Mouse (Mus musculus) adrenal gland, adult 8-10 months (tissue): Measurements from ENCODE around the gene Fam241a. TPM values are rescaled to one million over a fixed set of nuclear protein-coding genes. Genes with fewer than 3 reads are reported as not detected.

Source experiments
- DNase-seq: peaks from one replicate; pipeline ENCODE4 v3.0.0; 2022
- total RNA-seq, 4 experiments: library from RNA; stranded (reverse); gene quantifications; 2 replicates each; pipeline ENCODE4 v1.2.4; 2022

Fam241a gene
- total RNA-seq, 4 experiments from 2014 or later = 3.0 to 5.2 (median 3.3) TPM

DNA sequence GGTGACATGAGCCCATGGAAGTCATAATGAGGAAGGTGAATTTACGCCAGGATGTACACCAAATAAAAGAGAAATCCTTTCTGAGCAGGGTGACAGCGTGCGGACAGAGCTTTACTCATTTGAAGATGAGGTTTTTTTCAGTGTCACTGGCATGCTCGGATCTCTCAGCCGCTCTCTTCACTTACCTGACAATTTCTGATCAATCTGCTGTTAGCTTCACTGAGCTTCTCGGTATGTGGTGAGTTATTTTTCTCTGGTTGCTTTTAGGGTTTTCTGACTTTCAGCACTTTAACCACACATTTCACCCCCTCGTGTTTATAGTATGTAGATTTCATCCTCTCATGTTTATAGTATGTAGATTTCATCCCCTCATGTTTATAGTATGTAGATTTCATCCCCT is 21.1 kb downstream of the Fam241a start:
- DNase-seq = no peak

DNA sequence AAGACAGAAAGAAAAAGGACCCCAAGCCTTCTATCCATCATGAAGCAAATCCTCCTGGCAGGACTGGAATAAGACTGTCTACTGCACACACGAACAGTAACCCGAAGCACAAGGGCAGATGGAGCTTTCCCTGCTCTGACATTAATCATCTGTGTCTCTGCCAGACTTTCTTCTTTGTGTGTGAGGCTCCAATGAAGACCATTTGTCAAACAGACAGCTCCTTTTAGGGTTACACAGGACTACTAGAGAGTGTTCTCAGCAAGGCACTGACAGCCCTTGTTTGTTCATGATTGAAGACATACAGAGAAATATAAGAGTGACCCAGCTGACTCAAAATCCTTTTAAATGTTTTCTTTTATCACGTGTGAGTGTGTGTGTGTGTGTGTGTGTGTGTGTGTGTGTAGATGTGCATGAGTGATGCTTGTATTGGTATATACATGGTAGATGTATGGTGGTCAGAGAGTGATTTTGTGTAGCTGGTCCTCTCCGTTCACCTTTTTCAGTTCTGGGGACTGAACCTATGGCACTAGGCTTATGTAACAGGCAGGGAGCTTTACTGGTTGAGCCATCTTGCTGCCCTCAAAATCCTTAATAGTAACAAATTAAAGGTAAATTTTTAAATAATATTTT is 21.8 kb downstream of the Fam241a start:
- DNase-seq = no peak

DNA sequence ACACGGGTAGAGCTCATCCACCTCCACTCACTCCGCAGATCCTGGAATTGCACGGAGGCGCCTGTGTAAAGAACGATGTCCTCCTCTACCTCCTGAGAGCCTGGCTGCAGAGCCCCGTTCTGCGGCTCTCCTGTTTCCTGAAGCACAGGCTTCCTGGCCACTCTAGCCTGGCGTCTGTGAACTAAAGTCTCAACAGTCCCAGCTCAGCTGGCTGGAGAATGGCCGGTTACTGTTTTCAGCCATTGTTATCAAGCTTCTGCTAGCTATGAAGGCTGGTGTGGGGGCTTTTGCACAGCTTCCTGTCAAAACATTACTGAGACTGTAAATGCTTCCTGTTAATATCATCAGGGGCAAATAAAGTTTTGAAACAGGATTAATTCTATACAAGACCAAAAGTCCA is 24.5 kb downstream of the Fam241a start:
- no peak for DNase-seq

DNA sequence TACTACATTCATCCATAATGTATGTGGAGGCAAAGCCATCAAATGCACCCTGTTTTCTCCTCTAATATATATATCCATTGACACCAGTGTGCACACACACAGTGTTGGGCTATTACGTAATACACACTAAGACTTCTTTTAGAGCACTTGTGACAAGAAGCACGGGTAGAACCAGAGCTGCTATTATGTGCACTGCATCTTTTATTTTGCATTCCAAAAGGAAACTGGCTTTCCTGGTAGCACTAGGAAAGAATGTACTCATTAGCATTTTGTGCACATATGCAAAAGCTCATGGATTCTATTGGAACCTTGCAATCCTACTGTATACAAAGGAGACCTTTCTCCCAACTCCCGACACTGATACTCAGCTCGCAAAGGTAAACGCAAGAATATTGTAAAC is 27.2 kb downstream of the Fam241a start:
- DNase-seq = no peak

DNA sequence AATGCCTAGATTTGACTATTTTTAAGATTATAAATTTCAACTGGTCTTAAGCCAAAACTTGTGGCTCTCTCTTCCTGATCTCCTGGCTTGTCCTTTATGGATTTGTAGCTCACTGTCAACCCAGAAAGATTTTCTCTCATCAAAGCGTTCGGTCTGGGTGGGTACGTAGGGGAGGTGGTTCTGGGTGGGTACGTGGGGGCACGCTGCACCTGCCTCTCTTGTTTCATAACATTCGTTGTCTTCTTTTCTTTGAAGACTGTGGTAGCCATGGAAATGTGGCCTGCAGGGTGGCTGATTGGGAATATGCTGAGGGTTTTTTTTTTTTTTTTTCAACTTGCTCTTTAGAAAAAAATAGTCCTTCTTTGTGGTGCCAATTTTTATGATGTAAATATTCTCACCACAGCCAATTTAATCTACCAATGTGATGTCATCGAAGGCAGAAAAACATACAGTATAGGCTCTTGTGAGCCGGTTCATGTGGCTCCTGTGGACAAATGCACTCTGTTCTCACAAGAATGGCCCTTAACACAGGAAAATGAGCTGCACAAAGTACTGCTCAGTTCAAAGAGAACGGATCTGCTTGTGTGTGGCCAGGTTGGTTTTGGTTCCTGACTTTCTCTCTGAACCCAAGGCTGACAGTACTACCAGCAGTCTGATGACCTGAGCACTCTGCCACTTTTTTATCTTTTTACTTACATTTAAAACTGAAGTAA is 27.9 kb downstream of the Fam241a start:
- no peak for DNase-seq

DNA sequence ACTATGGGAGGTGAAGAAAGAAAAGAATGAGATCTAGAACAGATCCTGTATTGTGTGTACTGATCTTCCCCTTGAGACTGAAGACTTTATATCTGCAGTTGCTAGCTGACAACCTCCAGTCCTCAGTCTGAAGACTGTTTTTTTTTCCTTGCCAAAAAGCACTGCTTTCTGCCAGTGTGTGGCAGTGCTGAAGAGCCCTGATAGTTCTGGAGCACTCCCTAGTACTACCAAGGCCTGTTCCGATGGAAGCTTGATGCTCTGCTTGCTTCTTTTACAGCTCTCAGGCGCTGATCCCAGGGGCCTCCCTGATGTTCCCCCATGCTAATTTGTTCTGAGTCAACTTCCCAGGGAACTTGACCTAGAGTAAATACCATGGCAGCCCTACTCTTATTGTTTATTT is 31.9 kb downstream of the Fam241a start:
- no peak for DNase-seq

DNA sequence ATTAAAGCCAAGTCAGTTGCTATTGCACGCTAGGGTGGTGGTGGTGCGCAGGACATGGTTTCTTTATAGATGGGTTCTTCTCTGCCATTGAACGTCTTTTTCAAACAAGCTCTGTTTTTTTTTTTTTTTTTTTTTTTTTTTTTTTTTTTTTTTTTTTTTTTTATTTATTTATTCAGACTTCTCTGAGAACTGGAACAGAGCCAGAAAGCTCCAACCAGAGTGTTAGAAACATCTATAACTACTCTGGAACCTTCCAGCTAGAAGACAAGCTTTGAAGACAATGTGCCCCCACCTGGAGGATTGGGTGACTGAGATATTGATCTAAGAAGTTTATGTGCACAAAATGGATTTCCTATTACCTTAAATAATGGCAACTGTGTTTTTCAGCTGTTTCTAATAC is 32.6 kb downstream of the Fam241a start:
- no peak for DNase-seq

DNA sequence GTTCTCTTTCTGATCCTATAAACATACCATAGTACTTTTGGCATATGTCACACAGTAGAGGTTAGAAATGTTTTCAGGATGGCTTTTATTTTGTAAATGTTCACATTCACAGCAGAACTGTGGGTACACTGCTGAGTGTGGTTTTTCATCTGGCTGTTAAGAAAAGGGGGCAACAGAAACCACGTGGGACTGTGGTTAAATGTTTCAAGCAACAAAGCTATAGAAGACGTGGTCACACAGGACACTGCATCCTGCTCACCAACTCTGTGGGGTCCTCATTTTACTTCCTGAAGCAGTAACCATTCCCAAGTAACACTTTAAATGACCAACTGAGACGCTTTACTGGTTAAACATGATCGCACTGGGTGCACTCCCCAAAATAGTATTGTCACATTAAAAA is 33.6 kb downstream of the Fam241a start:
- no peak for DNase-seq

DNA sequence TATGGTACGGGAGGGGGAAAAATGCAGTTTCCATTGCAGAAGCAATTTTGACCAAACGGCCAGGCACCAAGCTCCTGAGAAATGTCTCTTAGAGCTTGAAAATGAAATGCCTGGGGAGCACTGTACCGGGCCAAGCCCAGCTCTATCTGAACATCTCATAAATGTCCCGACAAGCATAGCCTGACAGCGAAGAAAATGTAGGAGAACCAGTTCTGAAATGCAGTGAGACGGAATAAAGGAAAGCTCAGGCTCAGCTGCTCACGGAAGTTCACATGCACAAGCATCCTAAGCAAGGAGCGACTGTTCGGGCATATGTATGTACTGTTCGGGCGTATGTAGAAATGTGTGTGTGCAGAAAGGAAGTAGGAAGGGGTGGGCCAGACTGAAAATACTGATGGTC is 34.8 kb downstream of the Fam241a start:
- DNase-seq = no peak

DNA sequence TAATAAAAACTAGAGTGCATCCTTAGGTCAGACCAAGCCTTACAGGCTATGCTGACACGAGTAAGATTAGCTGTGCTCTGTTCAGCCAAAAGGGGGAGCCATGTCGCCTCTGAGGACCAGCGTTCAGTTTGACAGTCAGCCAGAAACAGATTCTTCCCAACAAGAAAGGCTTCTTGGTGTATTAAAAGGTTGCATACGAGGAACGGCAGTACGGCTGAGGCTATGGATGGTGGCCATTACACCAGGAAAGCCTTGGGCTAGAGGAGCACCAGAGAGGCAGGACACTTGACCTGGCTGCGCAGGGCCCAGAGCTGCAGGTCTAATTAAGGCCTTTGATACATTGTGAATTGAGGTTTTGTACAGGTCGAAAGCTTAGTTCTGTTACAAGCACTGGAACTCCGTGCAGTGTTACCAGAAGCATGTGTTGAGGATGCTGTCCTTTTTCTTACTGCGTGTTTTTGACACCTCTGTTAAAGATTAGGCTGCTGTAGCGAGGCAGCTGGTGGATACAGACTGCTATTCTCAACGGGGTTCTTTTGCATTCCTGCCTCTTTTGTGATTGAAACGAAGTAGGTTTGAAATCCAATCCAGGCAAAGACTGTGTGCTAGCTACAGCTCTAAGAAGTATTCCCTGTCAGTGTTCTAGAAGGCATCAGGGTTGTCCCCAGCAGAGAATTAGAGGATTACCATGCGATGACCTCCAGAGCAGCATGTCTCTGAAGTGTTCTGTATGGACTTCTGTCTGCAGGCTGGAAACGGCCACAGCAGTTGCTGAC is 42.5 kb downstream of the Fam241a start:
- peak; percentile 28 for DNase-seq

DNA sequence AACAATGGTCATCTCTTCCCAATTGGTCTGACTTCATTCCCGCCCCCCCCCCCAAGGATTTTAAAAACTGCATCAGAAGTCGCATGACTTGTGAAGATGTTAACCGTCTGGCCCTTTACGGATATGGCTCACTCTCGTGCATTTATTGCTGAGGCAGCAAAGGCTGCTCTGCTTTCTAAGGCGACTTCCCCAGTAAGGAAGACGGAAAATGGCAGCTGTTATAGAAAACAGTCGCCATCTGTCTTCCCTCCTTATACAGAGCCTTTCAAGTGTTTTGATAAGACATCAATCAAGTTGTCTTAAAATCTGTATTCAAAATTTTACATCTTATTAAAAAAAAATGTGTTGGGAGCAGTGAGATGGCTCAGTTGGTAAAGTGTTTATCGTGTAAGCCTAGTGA is 43.4 kb downstream of the Fam241a start:
- no peak for DNase-seq

DNA sequence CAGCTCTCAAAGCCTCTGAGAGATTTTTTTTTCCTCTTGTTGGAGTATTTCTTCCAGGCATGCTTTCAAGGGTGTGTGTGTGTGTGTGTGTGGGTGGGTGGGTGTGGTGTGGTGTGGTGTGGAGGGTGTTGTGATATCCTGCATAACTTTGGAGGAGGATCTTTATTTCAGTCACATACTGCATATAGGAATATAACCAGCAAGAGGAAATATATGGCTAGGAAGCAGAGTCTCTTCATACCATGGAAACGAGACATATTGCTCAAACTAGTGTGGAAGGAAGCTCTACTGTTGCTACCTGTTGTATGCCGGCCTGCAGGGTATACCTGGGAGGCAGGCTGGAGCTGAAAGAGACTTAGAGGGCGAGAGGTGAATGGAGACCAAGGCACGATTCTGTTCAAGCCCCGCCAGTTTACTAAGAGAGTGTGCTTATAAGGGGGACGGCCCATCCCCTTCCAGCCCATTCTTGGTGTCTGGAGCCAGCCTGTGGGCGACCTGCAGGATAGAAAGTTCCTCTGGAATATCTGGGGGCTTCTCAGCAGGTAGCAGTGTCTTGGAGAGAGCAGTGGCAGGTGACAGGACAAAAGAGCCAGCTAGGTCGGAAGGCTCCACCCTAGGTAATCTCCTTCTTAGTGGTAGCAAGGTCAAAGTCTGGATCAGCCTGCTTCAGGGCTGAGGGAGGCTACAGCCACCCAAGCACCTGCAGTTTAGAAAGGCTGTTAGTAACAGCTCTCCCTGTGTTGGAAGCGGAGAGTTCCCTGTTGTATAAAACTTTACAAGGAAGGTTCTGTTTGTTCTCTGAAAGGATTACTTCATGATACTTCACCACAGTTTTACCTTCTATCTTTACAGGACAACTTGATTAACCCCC is 45.1 kb downstream of the Fam241a start:
- no peak for DNase-seq

DNA sequence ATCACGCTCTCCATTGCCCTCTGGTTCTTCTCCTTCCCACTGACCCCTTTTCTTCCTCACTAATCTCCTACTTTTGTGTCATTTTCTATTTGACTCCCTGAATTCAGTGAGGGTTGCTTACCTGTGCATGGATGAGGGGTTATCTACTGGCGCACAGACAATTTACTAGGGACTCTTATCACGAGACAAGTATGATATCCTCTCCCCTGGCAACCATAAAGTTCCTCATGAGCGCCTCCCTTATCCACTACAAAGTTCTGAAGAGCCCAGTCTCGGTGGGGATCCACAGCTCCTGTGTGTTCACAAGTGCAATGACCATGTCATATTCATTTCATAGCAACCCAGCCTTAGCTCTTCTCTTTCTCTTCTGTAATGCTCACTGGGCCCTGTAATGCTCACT is 46.2 kb downstream of the Fam241a start:
- DNase-seq = no peak

DNA sequence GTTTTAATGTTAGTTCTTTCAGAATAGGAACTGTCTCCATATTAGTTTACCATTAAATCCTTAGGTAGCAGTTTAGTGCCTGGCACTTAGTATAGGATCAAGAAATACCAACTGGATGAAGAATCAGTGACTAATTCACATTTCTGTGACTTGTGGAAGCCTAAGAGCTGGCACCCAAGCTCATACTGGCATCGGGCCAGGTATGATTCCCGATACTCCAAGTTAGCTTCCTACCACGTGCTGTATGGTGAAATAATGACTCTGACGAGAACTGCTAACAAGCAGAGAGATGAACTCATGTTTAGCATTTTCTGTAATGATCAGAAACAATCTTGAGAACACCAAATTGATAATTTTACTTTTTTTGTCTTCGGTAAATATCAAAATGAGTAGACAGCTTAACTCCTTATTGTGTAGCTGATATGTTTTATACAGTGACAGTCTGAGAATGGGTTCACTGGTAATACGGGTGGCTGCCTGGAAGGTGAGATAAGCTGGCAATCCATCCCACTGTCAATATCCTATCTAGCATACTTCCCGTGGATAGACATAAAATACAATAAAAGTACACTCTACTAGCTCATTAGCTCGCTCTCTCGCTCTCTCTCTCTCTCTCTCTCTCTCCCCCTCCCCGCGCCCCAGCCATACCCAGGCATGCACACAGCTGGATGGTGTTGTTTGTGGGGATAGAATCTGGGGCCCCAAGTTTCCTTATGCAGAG is 47.9 kb downstream of the Fam241a start:
- peak; percentile 25 for DNase-seq

DNA sequence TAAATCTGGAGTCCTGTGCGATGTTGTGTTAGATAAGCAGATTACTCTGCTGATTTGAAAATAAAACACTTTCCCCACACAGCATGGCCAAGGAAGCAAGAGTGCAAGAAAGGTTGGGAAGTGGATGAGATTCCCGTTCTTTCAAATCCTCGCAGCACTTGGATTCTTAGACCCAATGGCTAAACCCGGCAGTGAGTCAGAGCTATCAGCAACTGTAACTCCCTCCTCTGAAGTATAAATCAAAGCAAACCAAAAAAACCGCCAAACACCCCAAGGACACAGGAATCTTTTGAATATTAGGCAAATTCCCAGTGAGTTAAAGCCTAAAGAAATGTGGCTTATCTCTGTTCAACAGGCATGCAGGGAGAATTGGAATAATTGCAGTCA is 52.2 kb downstream of the Fam241a start:
- DNase-seq = peak; percentile 20

DNA sequence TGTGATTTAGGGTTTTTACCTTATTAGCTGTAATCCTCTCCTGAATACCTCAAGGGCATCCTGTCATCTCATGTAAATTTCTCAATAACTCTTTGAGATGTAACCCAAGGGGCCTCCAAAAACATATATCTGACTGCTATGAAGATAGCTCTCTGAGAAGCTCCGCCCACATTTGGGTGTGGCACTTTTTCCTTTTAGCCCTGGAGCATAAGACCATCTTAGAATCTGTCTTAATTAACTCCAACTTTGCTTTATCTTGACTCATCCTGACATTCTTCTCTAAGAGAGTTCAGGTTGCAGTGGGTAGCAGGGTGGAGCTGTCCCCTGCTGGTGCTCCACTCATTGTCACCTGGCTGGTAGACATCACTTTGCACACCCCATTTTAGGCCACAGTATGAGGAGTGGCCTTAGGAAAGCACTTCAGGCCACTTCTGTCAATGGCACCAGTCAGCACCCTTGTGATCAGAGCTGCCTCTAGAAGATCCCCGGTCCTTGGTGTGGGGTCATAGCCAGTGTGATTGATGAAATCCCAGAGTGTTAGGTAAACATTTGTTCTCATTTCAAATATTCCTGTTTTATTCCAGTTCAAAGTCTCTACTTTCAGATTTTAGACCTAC is 52.7 kb downstream of the Fam241a start:
- no peak for DNase-seq

DNA sequence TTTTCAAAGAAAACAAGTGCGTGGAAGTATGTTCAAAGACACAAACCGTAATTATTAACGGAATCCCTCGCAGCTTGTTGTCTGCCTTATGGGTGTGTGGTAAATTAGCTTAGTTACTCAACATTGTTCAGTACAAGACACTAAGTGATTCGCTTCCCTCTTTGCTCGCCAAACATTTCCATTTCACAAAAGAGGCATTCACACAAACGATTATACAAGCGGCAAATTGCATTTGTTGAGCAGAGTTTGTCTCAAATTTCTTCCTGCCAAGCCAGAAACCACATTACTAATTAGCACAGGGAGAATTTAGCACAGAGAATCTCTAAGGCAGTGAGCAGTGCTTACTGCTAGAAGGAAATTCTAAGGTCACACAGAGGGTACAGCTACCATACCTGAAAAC is 54.2 kb downstream of the Fam241a start:
- DNase-seq = no peak

DNA sequence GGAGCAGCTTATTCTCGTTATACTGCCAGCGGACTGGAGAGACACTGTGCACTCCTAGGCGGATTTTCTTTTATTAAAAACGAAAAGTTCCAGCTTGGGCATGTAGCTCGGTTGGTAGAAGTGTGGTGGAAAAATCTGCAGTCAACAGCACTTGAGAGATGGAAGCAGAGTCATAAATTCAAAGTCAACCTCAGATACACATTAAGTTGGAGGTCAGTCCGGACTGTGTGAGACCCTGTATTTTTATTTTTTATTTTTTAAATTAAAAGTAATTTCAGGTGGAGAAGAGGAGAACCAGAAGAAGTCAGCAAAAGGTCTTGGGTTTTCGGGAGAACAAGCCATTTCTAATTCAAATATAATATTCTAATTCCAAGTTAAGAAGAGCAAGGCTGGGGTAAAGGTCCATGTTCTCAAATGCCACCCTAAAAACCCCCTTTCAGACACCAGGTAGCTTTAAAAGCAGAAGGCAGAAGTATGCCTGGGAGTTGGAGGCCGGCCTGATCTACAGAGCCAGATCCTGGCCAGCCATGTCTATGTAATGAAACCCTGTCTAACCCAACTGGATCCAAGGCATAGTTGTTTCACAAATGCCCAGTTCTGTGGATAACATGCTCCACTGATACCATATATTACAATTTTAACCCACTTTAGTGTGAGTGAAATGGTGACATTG is 58.0 kb downstream of the Fam241a start:
- no peak for DNase-seq

DNA sequence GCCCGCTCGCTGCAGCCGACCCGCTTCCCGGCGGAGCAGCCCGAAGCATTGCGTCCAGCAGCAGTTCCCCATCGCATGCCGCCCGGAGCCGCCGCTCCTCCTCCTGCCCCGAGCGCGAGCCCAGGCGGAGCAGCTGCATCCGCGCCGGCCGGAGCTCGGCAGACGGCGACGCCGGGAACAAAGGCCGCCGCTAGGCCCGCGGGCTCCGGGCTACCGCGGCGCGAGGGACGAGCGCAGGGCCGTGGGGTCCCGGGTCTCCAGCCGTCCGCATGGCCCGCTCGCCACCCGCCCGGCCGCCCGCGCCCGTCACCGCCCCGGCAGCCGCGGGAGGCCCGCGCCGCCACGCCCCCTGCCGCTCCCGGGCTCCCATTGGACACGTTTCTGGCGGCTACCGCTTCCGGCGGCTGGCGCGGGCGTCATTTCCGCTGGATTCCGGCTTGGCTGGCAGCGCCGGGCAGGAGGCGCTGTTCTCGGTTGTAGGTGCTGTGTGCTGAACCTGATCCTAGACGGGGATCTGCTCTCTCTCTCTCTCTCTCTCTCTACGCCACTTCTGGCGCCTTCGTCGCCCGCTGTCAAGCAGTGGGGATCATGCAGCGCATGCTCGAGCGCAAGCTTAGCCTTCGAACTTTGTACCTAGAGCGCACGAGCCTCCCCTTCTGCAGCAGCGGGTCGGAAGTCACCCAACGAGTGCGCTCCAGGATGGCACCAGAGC is 58.8 kb downstream of the Fam241a start, which contains the start of gene Ap1ar:
Ap1ar (minus strand) TSS at position 370 of the 712 bp plus-strand sequence.
- peak; percentile 94 for DNase-seq

DNA sequence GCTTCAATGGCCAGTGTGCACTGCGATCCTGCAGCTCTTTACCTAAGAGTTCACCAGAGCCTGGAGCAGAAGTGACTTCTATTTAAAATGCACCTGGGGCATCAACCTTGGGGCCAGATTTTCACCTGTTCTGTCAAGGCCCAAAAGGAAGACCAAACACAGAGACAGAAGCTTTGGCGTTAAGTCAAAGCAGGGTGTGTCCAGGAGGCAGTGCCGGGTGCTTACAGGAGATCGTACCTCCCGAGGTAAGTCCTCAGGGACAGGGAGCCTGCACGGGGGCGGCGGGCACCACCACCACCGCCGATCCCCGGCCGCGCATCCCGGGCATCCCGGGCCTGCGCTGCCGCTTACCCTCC is 59.3 kb downstream of the Fam241a start:
- DNase-seq = no peak
